Mouse (Mus musculus) forebrain, postnatal 0 days (tissue): ENCODE results near the gene Fgr. TPM values are rescaled to one million over a fixed set of nuclear protein-coding genes. Genes with fewer than 3 reads are reported as not detected.

Source experiments
- ATAC-seq: fragments of 200-750 bp; cut with Nextera tagmentation; 2 replicates; pipeline ENCODE4 v1.8.0; 2017; ENCODE audit warnings: mild to moderate bottlenecking, moderate library complexity
- DNase-seq: peaks from one replicate; pipeline ENCODE4 v3.0.0-alpha.2; 2015
- H3K27ac ChIP-seq: fragments of 300-500 bp; sonication (generic); 2 replicates; pipeline ENCODE4 v1.5.1; 2014; ENCODE audit warnings: low read depth, mild to moderate bottlenecking, antibody characterized with exemption, low read length, moderate library complexity, mixed read lengths
- H3K27me3 ChIP-seq: fragments of 300-500 bp; sonication (generic); 2 replicates; pipeline ENCODE4 v1.6.1; 2014; ENCODE audit warnings: mild to moderate bottlenecking, low read length, mixed read lengths; ENCODE audit not compliant: insufficient read depth
- H3K36me3 ChIP-seq: fragments of 300-500 bp; sonication (generic); 2 replicates; pipeline ENCODE4 v1.6.1; 2014; ENCODE audit warnings: mild to moderate bottlenecking, moderate library complexity; ENCODE audit not compliant: insufficient read depth
- H3K4me1 ChIP-seq: fragments of 300-500 bp; sonication (generic); 2 replicates; pipeline ENCODE4 v1.6.1; 2014; ENCODE audit warnings: antibody characterized with exemption; ENCODE audit not compliant: insufficient read depth
- H3K4me2 ChIP-seq: fragments of 300-500 bp; sonication (generic); 2 replicates; pipeline ENCODE4 v1.6.1; 2014; ENCODE audit warnings: low read depth, mild to moderate bottlenecking, moderate library complexity
- H3K4me3 ChIP-seq: fragments of 300-500 bp; sonication (generic); 2 replicates; pipeline ENCODE4 v1.5.1; 2014; ENCODE audit warnings: low read depth, low read length, mixed read lengths
- H3K9ac ChIP-seq: fragments of 300-500 bp; sonication (generic); 2 replicates; pipeline ENCODE4 v1.6.1; 2014; ENCODE audit warnings: mild to moderate bottlenecking
- H3K9me3 ChIP-seq: fragments of 300-500 bp; sonication (generic); 2 replicates; pipeline ENCODE4 v1.6.1; 2016; ENCODE audit warnings: low read length
- CTCF ChIP-seq: sonication (generic); IDR thresholded peaks from 2 replicates; pipeline ENCODE4 v1.5.1; 2016; ENCODE audit warnings: antibody characterized with exemption, control low read depth, low read depth
- WGBS: fragments of 180-500 bp; shearing (Covaris S2); extraction: QIAGEN DNeasy Blood & Tissue Kit; methylation state at CpG from one replicate; pipeline ENCODE4 v1.1.7; 2014; 5-methylcytosine and 5-hydroxymethylcytosine counted together
- polyA plus RNA-seq: library from polyadenylated mRNA; unstranded; fragments of >200 nt; fragmentation: Nextera tagmentation; extraction: Ambion mirVana; gene quantifications from 2 replicates; pipeline ENCODE4 v1.2.1, GENCODE M21; 2015
- total RNA-seq: library from RNA; depleted of rRNA; stranded (reverse); fragments of >200 nt; gene quantifications from 2 replicates; pipeline ENCODE4 v1.2.3, GENCODE M21; 2014

Gene Fgr
- total and polyA plus RNA-seq, 2 experiments from 2014 or later, result 0.06 TPM; not detected in 1

GRCm38 (mm10) chr4:133012776-133013265, 38.9 kb downstream of the Fgr start:
- H3K4me1 ChIP-seq, result peaks cover 29% of the 10 kb centered on the region
- peak overlapping the region; percentile 97 for H3K27ac ChIP-seq
- DNase-seq (no peak), ATAC-seq (no peak)
- H3K36me3 ChIP-seq, result no peaks in the 10 kb centered on the region
- H3K9ac ChIP-seq, result peak overlapping the region; percentile 98
- peaks cover 11% of the 10 kb centered on the region for H3K27me3 ChIP-seq
- WGBS, result 0% methylated on average over 17 of the region's 17 CpGs
- peak overlapping the region; percentile 91 for H3K4me3 ChIP-seq
- no peak for TF ChIP-seq CTCF
- no peaks in the 10 kb centered on the region for H3K9me3 ChIP-seq
- peak overlapping the region; percentile 92 for H3K4me2 ChIP-seq

GRCm38 (mm10) chr4:133013266-133013891, 39.5 kb downstream of the Fgr start:
- Histone ChIP-seq H3K27ac (peak overlapping the region; percentile 97), H3K36me3 (no peaks in the 10 kb centered on the region), H3K4me1 (peaks cover 29% of the 10 kb centered on the region), H3K4me2 (peak overlapping the region; percentile 92), H3K9me3 (no peaks in the 10 kb centered on the region), H3K4me3 (peak overlapping the region; percentile 91), H3K9ac (peak overlapping the region; percentile 98), H3K27me3 (peaks cover 11% of the 10 kb centered on the region)
- ATAC-seq, result peak; percentile 12; the same call in 1 of the 2 replicates
- TF ChIP-seq CTCF, result no peak
- under 1% methylated on average over 16 of the region's 18 CpGs for WGBS
- peak; percentile 53 for DNase-seq

GRCm38 (mm10) chr4:133014088-133014487, 40.2 kb downstream of the Fgr start:
- no peak for TF ChIP-seq CTCF
- Histone ChIP-seq H3K4me3 (peak overlapping the region; percentile 91), H3K27ac (0 out of 2 replicates have a peak overlapping the region, but pooled peaks have one; percentile 97), H3K4me1 (peaks cover 29% of the 10 kb centered on the region), H3K9me3 (no peaks in the 10 kb centered on the region), H3K27me3 (peaks cover 11% of the 10 kb centered on the region), H3K36me3 (no peaks in the 10 kb centered on the region), H3K9ac (peak overlapping the region; percentile 98; the same call in 1 of the 2 replicates), H3K4me2 (peak overlapping the region; percentile 92)
- ATAC-seq, result no peak
- WGBS, result 12% methylated on average over 5 of the region's 5 CpGs
- DNase-seq, result no peak

GRCm38 (mm10) chr4:133014896-133015709, 41.2 kb downstream of the Fgr start:
- peaks cover 6% of the 10 kb centered on the region for H3K27me3 ChIP-seq
- no peak for TF ChIP-seq CTCF
- peaks cover 33% of the 10 kb centered on the region for H3K4me1 ChIP-seq
- peak overlapping the region; percentile 92 for H3K4me2 ChIP-seq
- H3K9ac ChIP-seq, result peak overlapping the region; percentile 98; the same call in 1 of the 2 replicates
- no peaks in the 10 kb centered on the region for H3K9me3 ChIP-seq
- 18% methylated on average over 10 of the region's 10 CpGs for WGBS
- peaks cover 2% of the 10 kb centered on the region; the same call in 1 of the 2 replicates for H3K36me3 ChIP-seq
- H3K4me3 ChIP-seq, result peak overlapping the region; percentile 91
- no peak for DNase-seq
- no peak overlapping the region for H3K27ac ChIP-seq
- no peak for ATAC-seq

GRCm38 (mm10) chr4:133015710-133016651, 42.1 kb downstream of the Fgr start:
- no peak; the same call in 1 of the 2 replicates for ATAC-seq
- WGBS, result 28% methylated on average over 9 of the region's 9 CpGs
- DNase-seq, result peak; percentile 39
- no peaks in the 10 kb centered on the region for H3K9me3 ChIP-seq
- no peaks in the 10 kb centered on the region for H3K27me3 ChIP-seq
- TF ChIP-seq CTCF, result peak; percentile 33; the same call in 1 of the 2 replicates
- H3K36me3 ChIP-seq, result peaks cover 2% of the 10 kb centered on the region; the same call in 1 of the 2 replicates
- H3K4me3 ChIP-seq, result no peak overlapping the region; the same call in 1 of the 2 replicates
- peak overlapping the region; percentile 92 for H3K4me2 ChIP-seq
- H3K27ac ChIP-seq, result no peak overlapping the region
- H3K4me1 ChIP-seq, result peaks cover 39% of the 10 kb centered on the region
- H3K9ac ChIP-seq, result 0 out of 2 replicates have a peak overlapping the region, but pooled peaks have one; percentile 14

- no peak for TF ChIP-seq CTCF
- Histone ChIP-seq H3K9me3 (no peaks in the 10 kb centered on the region), H3K9ac (0 out of 2 replicates have a peak overlapping the region, but pooled peaks have one; percentile 14), H3K36me3 (peaks cover 2% of the 10 kb centered on the region; the same call in 1 of the 2 replicates), H3K4me1 (peaks cover 48% of the 10 kb centered on the region), H3K27me3 (no peaks in the 10 kb centered on the region), H3K4me2 (peak overlapping the region; percentile 92; the same call in 1 of the 2 replicates), H3K4me3 (no peak overlapping the region), H3K27ac (no peak overlapping the region)
- no peak for ATAC-seq
- 31% methylated on average over 4 of the region's 4 CpGs for WGBS
- DNase-seq, result no peak
These were observed 43.0 kb downstream of the Fgr start for GRCm38 (mm10) chr4:133016677-133017415.
